Mouse (Mus musculus) liver, adult 2 months (tissue): ENCODE measurements at regions not wholly inside any gene's neighbourhood (a gene's known extent, or its start where the extent isn't known, plus 50 kb on each side); places are given as distances from the start of the nearest gene placed in this dataset.

Source experiments
- CTCF ChIP-seq: fragments of 200-500 bp; IDR thresholded peaks from 2 replicates; pipeline ENCODE4 v1.5.1; 2011; ENCODE audit warnings: low read depth, low read length, control low read depth
- POLR2A ChIP-seq: fragments of 200-500 bp; IDR thresholded peaks from 2 replicates; pipeline ENCODE4 v1.6.1; 2011; ENCODE audit warnings: low read length, control low read depth; ENCODE audit not compliant: insufficient read depth; ENCODE audit errors: extremely low read depth

GRCm38 (mm10) chr3:148726596-148727331 lies 263.6 kb downstream of the Adgrl2 start:
- TF ChIP-seq CTCF (no peak), POLR2A (no peak)
